Mouse (Mus musculus) thymus, adult 18-20 months (tissue): ENCODE results near the gene Irgm2.

Experiments used
- DNase-seq, 2 experiments: peaks; one replicate each; pipeline ENCODE4 v3.0.0; 2022; ENCODE audit warnings: mixed read lengths in 2 of 2

Irgm2 gene

GRCm38 (mm10) chr11:58261826-58262225 lies 62.4 kb downstream of the Irgm2 start:
- DNase-seq: no peak

DNA sequence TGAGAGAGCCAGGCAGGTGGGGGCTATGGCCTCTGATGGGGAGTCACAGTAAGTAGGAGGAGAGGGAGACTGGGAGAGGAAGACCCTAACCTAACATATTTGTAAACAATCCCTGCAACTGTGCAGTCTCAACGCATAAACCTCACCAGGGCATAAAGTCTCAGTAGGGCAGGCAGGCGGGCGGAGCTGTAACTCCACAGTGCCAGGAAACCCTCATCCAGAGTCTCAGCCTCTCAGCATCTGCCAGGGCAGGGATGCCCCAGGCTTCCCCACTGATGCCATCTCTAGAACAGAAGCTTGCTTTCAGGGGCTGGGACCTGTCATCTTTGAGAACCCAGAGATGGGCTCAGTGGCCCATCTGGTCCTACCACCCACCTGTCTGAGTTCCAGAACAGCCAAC lies 62.9 kb downstream of the Irgm2 start:
- no peak for DNase-seq

GRCm38 (mm10) chr11:58263516-58263915 lies 64.1 kb downstream of the Irgm2 start:
- no peak for DNase-seq

DNA sequence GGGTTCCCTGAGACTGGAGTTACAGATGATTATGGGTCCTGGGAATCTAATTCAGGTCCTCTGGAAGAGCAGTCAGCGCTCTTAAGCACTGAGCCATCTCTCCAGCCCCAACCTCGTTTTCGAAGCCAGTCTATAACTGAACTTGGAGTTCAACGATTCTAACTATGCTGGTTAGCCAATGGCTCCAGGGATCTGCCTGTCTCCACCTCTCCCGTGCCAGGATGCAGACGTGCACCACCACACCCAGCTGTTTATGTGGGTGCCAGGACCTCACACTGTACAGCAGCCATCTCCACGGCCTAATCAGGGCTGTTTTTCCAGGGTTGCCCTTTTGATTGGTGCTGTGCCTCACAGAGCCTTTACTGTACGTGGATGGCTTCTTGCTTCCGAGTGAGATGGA lies 65.1 kb downstream of the Irgm2 start:
- no peak for DNase-seq

DNA sequence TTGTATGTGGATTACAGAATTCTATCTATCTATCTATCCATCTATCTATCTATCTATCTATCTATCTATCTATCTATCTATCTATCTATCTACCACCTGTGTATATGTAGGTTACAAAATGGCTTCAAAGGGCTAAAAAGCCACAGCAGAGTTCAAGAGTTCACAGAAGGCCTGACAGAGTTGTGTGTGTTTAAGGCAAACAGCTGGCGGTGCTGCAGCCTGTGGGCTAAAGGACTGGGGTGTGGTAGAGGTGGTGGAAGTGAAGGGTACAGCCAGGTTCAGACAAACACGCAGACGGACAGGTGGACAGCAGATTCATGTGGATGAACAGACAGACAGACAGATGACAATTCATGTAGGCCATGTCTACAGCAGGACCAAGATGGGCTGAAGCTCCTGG lies 68.9 kb downstream of the Irgm2 start:
- DNase-seq: no peak
